Mouse (Mus musculus) cerebellum, adult (tissue): Measurements from ENCODE around the gene Clic5.

Experiments
- ATAC-seq: cut with Nextera tagmentation; 2 replicates; pipeline ENCODE4 v1.9.2; 2017; ENCODE audit warnings: mild to moderate bottlenecking, moderate library complexity, mixed read lengths; ENCODE audit not compliant: insufficient number of reproducible peaks, low FRiP score, low TSS enrichment

Clic5 gene

GRCm38 (mm10) chr17:44256583-44256982 is 68.2 kb downstream of the Clic5 start:
- ATAC-seq, result no peak

GRCm38 (mm10) chr17:44259245-44259644 is 70.9 kb downstream of the Clic5 start:
- no peak for ATAC-seq

- no peak for ATAC-seq
Measured at GRCm38 (mm10) chr17:44261594-44262202, 73.3 kb downstream of the Clic5 start.

- ATAC-seq, result no peak
Measured at GRCm38 (mm10) chr17:44270043-44270442, 81.7 kb downstream of the Clic5 start.

GRCm38 (mm10) chr17:44271426-44271825 is 83.0 kb downstream of the Clic5 start:
- ATAC-seq, result no peak

- no peak for ATAC-seq
Measured at GRCm38 (mm10) chr17:44274804-44275203, 86.4 kb downstream of the Clic5 start.

GRCm38 (mm10) chr17:44288320-44288719 is 99.9 kb downstream of the Clic5 start:
- no peak for ATAC-seq

- no peak for ATAC-seq
Measured at GRCm38 (mm10) chr17:44297221-44297620, 108.8 kb downstream of the Clic5 start.

GRCm38 (mm10) chr17:44300236-44300635 is 111.9 kb downstream of the Clic5 start:
- ATAC-seq, result no peak

GRCm38 (mm10) chr17:44300723-44301122 is 112.3 kb downstream of the Clic5 start:
- ATAC-seq, result no peak

GRCm38 (mm10) chr17:44301224-44301811 is 112.9 kb downstream of the Clic5 start:
- ATAC-seq, result no peak

GRCm38 (mm10) chr17:44304076-44304475 is 115.7 kb downstream of the Clic5 start:
- no peak for ATAC-seq

- ATAC-seq, result no peak
Measured at GRCm38 (mm10) chr17:44309914-44310622, 121.7 kb downstream of the Clic5 start.

GRCm38 (mm10) chr17:44325314-44325713 is 136.9 kb downstream of the Clic5 start:
- no peak for ATAC-seq

- ATAC-seq, result no peak
Measured at GRCm38 (mm10) chr17:44327279-44328146, 139.1 kb downstream of the Clic5 start.

- no peak for ATAC-seq
Measured at GRCm38 (mm10) chr17:44328147-44328482, 139.7 kb downstream of the Clic5 start.
